Mouse (Mus musculus) E14TG2a.4 (cell line): ENCODE measurements around the gene Ucp1.

ENCODE experiments used
- H3K27me3 ChIP-seq: 2 replicates; pipeline ENCODE4 v1.6.1; 2014; ENCODE audit warnings: low read length, control low read depth; ENCODE audit not compliant: insufficient read depth
- H3K36me3 ChIP-seq: 2 replicates; pipeline ENCODE4 v1.6.1; 2014; ENCODE audit warnings: low read length, control low read depth; ENCODE audit not compliant: insufficient read depth
- H3K4me1 ChIP-seq: replicated peaks from 2 replicates; pipeline ENCODE4 v1.6.1; 2014; ENCODE audit warnings: low read depth, low read length, control low read depth
- H3K4me3 ChIP-seq: replicated peaks from 2 replicates; pipeline ENCODE4 v1.5.1; 2014; ENCODE audit warnings: mild to moderate bottlenecking, low read length
- H3K9me3 ChIP-seq: 2 replicates; pipeline ENCODE4 v1.6.1; 2014; ENCODE audit warnings: low read length, control low read depth
- CTCF ChIP-seq: conservative IDR thresholded peaks from 2 replicates; pipeline ENCODE4 v1.5.1; 2014; ENCODE audit warnings: low read length
- NANOG ChIP-seq: IDR thresholded peaks from 2 replicates; pipeline ENCODE4 v1.6.1; 2014; ENCODE audit warnings: borderline replicate concordance, low read length, mixed read lengths

Ucp1 gene

GRCm38 (mm10) chr8:83342693-83343092 lies 52.5 kb downstream of the Ucp1 start:
- TF ChIP-seq CTCF (peak; percentile 42), NANOG (no peak)
- Histone ChIP-seq H3K27me3 (peaks cover 2% of the 10 kb centered on the region), H3K9me3 (no peaks in the 10 kb centered on the region), H3K4me1 (peaks cover 5% of the 10 kb centered on the region; the same call in 1 of the 2 replicates), H3K4me3 (no peak overlapping the region), H3K36me3 (no peaks in the 10 kb centered on the region)
